Mouse (Mus musculus) stomach, postnatal 0 days (tissue): ENCODE measurements around the gene Wdr93.

ENCODE experiments used
- CTCF ChIP-seq: IDR thresholded peaks from 2 replicates; pipeline ENCODE4 v1.5.1; 2016; ENCODE audit warnings: antibody characterized with exemption, low read depth, mild to moderate bottlenecking, moderate library complexity
- EP300 ChIP-seq: optimal IDR thresholded peaks from 2 replicates; pipeline ENCODE3; 2016; ENCODE audit warnings: antibody characterized with exemption

DNA sequence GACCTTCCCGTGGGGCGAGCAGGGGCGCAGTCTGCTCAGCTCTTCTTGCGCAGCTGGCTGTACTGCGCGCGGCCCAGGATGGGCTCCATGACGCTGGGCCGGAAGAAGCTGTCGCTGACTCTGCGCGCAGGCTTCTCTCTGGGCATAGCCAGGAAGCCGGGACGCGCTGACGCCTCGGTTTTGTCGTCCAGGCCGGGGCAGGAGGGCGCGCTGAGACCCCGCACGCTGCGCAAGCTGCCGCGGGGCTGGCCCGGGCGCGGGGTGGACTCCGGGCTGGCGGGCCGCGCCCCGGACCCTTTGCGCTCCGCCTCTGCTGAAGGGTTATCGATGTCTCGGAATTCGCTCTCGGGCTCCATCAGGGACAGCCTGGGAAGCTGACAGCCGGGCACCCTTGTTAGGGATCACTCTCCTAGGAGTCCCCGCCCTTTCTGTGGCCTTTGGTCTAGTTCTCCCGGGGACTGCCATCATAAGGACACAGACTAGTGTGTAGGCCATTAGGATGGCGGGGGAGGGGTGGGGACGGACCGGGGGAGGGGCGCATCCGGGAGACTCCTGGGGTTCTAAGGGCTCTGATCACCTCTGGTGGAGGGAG lies 21.5 kb upstream of the Wdr93 start:
- TF ChIP-seq CTCF (no peak), EP300 (no peak)
